Mouse (Mus musculus) adrenal gland (tissue): ENCODE measurements around the gene Sh3bp2.

Experiments
- intact Hi-C: fragments of 180-260 bp; cut with DNase I; formaldehyde crosslinking; loops from one replicate; pipeline ENCODE4 v1.15.1; 2025
- microRNA-seq, 2 experiments: library from miRNA; unstranded; fragments of <30 nt; microRNA quantifications; one replicate each; pipeline ENCODE4; 2019

The Sh3bp2 gene

GRCm38 (mm10) chr5:34608226-34608625 lies 82.6 kb downstream of the Sh3bp2 start:
- intact Hi-C loops = no loop called here

GRCm38 (mm10) chr5:34609966-34610365 lies 84.3 kb downstream of the Sh3bp2 start:
- intact Hi-C loops = loop anchor here (10.0 kb wide), 1 partner anchor 285 kb away; no protein-coding TSS in a partner anchor

Small RNAs within 50 kb of the gene (microRNA-seq; reads per million reads assigned to microRNA genes)
- 0.23 to 0.37 reads per million in 2 experiments for gene Mir7036b
